Mouse (Mus musculus) forebrain, embryonic 11.5 days (tissue): Measurements from ENCODE around the gene Zfp423. TPM values are rescaled to one million over a fixed set of nuclear protein-coding genes. Genes with fewer than 3 reads are reported as not detected.

Experiments used
- ATAC-seq: fragments of 200-750 bp; cut with Nextera tagmentation; replicated peaks from 2 replicates; pipeline ENCODE4 v1.8.0; 2017; ENCODE audit warnings: moderate TSS enrichment; ENCODE audit not compliant: low FRiP score
- DNase-seq: peaks from one replicate; pipeline ENCODE4 v3.0.0-alpha.2; 2017; ENCODE audit warnings: low spot score
- H3K27ac ChIP-seq: fragments of 300-500 bp; sonication (generic); 2 replicates; pipeline ENCODE4 v1.5.1; 2014; ENCODE audit warnings: low read depth, low read length
- H3K27me3 ChIP-seq: fragments of 300-500 bp; sonication (generic); 2 replicates; pipeline ENCODE4 v1.6.1; 2014; ENCODE audit warnings: mild to moderate bottlenecking, low read length, mixed read lengths; ENCODE audit not compliant: control insufficient read depth, insufficient read depth
- H3K36me3 ChIP-seq: fragments of 300-500 bp; sonication (generic); 2 replicates; pipeline ENCODE4 v1.6.1; 2014; ENCODE audit warnings: mild to moderate bottlenecking, low read length, moderate library complexity, mixed read lengths; ENCODE audit not compliant: control insufficient read depth, insufficient read depth
- H3K4me1 ChIP-seq: fragments of 300-500 bp; sonication (generic); replicated peaks from 2 replicates; pipeline ENCODE4 v1.6.1; 2014; ENCODE audit warnings: low read length, mixed read lengths; ENCODE audit not compliant: control insufficient read depth, insufficient read depth
- H3K4me2 ChIP-seq: fragments of 300-500 bp; sonication (generic); 2 replicates; pipeline ENCODE4 v1.6.1; 2014; ENCODE audit warnings: low read depth, mild to moderate bottlenecking, low read length, moderate library complexity, mixed read lengths; ENCODE audit not compliant: severe bottlenecking
- H3K4me3 ChIP-seq: fragments of 300-500 bp; sonication (generic); 2 replicates; pipeline ENCODE4 v1.5.1; 2014; ENCODE audit warnings: low read depth, low read length
- H3K9ac ChIP-seq: fragments of 300-500 bp; sonication (generic); 2 replicates; pipeline ENCODE4 v1.6.1; 2014; ENCODE audit warnings: low read length
- H3K9me3 ChIP-seq: fragments of 300-500 bp; sonication (generic); 2 replicates; pipeline ENCODE4 v1.6.1; 2016; ENCODE audit warnings: low read length, mixed read lengths; ENCODE audit not compliant: control insufficient read depth
- WGBS: fragments of 180-500 bp; shearing (Covaris S2); extraction: QIAGEN DNeasy Blood & Tissue Kit; methylation state at CpG from one replicate; pipeline ENCODE4 v1.1.7; 2014; 5-methylcytosine and 5-hydroxymethylcytosine counted together
- polyA plus RNA-seq: library from polyadenylated mRNA; unstranded; fragments of >200 nt; fragmentation: Nextera tagmentation; extraction: Ambion mirVana; gene quantifications from 2 replicates; pipeline ENCODE4 v1.2.1, GENCODE M21; 2014

The Zfp423 gene
- polyA plus RNA-seq, 1 experiment from 2014 or later, result 44.8 TPM

GRCm38 (mm10) chr8:87689192-87689591, 270.2 kb downstream of the Zfp423 start:
- H3K27ac ChIP-seq, result no peak overlapping the region
- no peaks in the 10 kb centered on the region for H3K27me3 ChIP-seq
- WGBS, result 65% methylated on average over 6 of the region's 6 CpGs
- peaks cover 31% of the 10 kb centered on the region for H3K4me1 ChIP-seq
- no peak overlapping the region for H3K9ac ChIP-seq
- H3K36me3 ChIP-seq, result no peaks in the 10 kb centered on the region
- H3K4me3 ChIP-seq, result no peak overlapping the region
- H3K9me3 ChIP-seq, result no peaks in the 10 kb centered on the region
- ATAC-seq (no peak), DNase-seq (no peak)
- no peak overlapping the region for H3K4me2 ChIP-seq

- no peak overlapping the region for H3K27ac ChIP-seq
- no peak overlapping the region for H3K9ac ChIP-seq
- no peaks in the 10 kb centered on the region; the same call in 1 of the 2 replicates for H3K36me3 ChIP-seq
- H3K4me2 ChIP-seq, result no peak overlapping the region
- ATAC-seq (no peak), DNase-seq (no peak)
- H3K9me3 ChIP-seq, result no peaks in the 10 kb centered on the region
- WGBS, result 45% methylated on average over 4 of the region's 4 CpGs
- no peaks in the 10 kb centered on the region for H3K27me3 ChIP-seq
- peaks cover 27% of the 10 kb centered on the region for H3K4me1 ChIP-seq
- no peak overlapping the region for H3K4me3 ChIP-seq
Measured at GRCm38 (mm10) chr8:87688348-87688747, 271.0 kb downstream of the Zfp423 start.

GRCm38 (mm10) chr8:87686986-87687698, 272.3 kb downstream of the Zfp423 start:
- peaks cover 26% of the 10 kb centered on the region for H3K4me1 ChIP-seq
- H3K9ac ChIP-seq, result no peak overlapping the region
- H3K27me3 ChIP-seq, result no peaks in the 10 kb centered on the region
- no peaks in the 10 kb centered on the region for H3K9me3 ChIP-seq
- no peak overlapping the region for H3K4me2 ChIP-seq
- no peaks in the 10 kb centered on the region; the same call in 1 of the 2 replicates for H3K36me3 ChIP-seq
- ATAC-seq (no peak), DNase-seq (no peak)
- WGBS, result 79% methylated on average over 10 of the region's 10 CpGs
- no peak overlapping the region; the same call in 1 of the 2 replicates for H3K27ac ChIP-seq
- no peak overlapping the region for H3K4me3 ChIP-seq

- DNase-seq (no peak), ATAC-seq (no peak)
- Histone ChIP-seq H3K4me1 (peaks cover 20% of the 10 kb centered on the region), H3K27me3 (no peaks in the 10 kb centered on the region), H3K9ac (no peak overlapping the region), H3K4me2 (no peak overlapping the region), H3K36me3 (no peaks in the 10 kb centered on the region; the same call in 1 of the 2 replicates), H3K27ac (no peak overlapping the region), H3K4me3 (no peak overlapping the region), H3K9me3 (no peaks in the 10 kb centered on the region)
- WGBS, result 88% methylated on average over 3 of the region's 3 CpGs
Measured at GRCm38 (mm10) chr8:87686026-87686425, 273.4 kb downstream of the Zfp423 start.

GRCm38 (mm10) chr8:87685392-87685791, 274.0 kb downstream of the Zfp423 start:
- 41% methylated on average over 8 of the region's 8 CpGs for WGBS

GRCm38 (mm10) chr8:87682066-87682465, 277.3 kb downstream of the Zfp423 start:
- Histone ChIP-seq H3K9me3 (no peaks in the 10 kb centered on the region), H3K36me3 (no peaks in the 10 kb centered on the region; the same call in 1 of the 2 replicates), H3K27me3 (no peaks in the 10 kb centered on the region), H3K4me3 (no peak overlapping the region), H3K4me1 (0 out of 2 replicates have a peak, but pooled peaks cover 2% of the 10 kb centered on the region), H3K9ac (no peak overlapping the region), H3K27ac (no peak overlapping the region), H3K4me2 (no peak overlapping the region)
- WGBS, result 81% methylated on average over 3 of the region's 3 CpGs
- ATAC-seq, result no peak
- no peak for DNase-seq

More at GRCm38 (mm10) chr8:87685392-87685791, 274.0 kb downstream of the Zfp423 start:
- no peaks in the 10 kb centered on the region for H3K27me3 ChIP-seq
- H3K4me1 ChIP-seq, result peaks cover 17% of the 10 kb centered on the region
- no peaks in the 10 kb centered on the region; the same call in 1 of the 2 replicates for H3K36me3 ChIP-seq
- H3K9me3 ChIP-seq, result no peaks in the 10 kb centered on the region
- DNase-seq, result no peak
- H3K9ac ChIP-seq, result no peak overlapping the region
- H3K4me2 ChIP-seq, result no peak overlapping the region
- no peak overlapping the region for H3K4me3 ChIP-seq
- ATAC-seq, result no peak
- no peak overlapping the region for H3K27ac ChIP-seq

- no peaks in the 10 kb centered on the region for H3K9me3 ChIP-seq
- H3K4me1 ChIP-seq, result no peaks in the 10 kb centered on the region
- WGBS, result 80% methylated on average over 3 of the region's 3 CpGs
- no peaks in the 10 kb centered on the region; the same call in 1 of the 2 replicates for H3K36me3 ChIP-seq
- H3K4me2 ChIP-seq, result no peak overlapping the region
- ATAC-seq (no peak), DNase-seq (no peak)
- no peak overlapping the region for H3K27ac ChIP-seq
- H3K9ac ChIP-seq, result no peak overlapping the region
- H3K4me3 ChIP-seq, result no peak overlapping the region
- no peaks in the 10 kb centered on the region for H3K27me3 ChIP-seq
Measured at GRCm38 (mm10) chr8:87680034-87680433, 279.4 kb downstream of the Zfp423 start.

GRCm38 (mm10) chr8:87679431-87680003, 279.9 kb downstream of the Zfp423 start:
- Histone ChIP-seq H3K4me1 (no peaks in the 10 kb centered on the region), H3K36me3 (no peaks in the 10 kb centered on the region; the same call in 1 of the 2 replicates)

More at GRCm38 (mm10) chr8:87679431-87680003, 279.9 kb downstream of the Zfp423 start:
- Histone ChIP-seq H3K9me3 (no peaks in the 10 kb centered on the region), H3K4me3 (no peak overlapping the region), H3K27me3 (no peaks in the 10 kb centered on the region), H3K4me2 (no peak overlapping the region), H3K27ac (no peak overlapping the region), H3K9ac (no peak overlapping the region)
- WGBS, result 69% methylated on average over 11 of the region's 11 CpGs
- no peak for DNase-seq
- ATAC-seq, result no peak
